Mouse (Mus musculus): ENCODE measurements around the gene Fosl1.
A peak's percentile ranks its signal among the peaks of the same experiment; 100 is the strongest.

Gene Fosl1

GRCm38 (mm10) chr19:5456922-5457745 lies 9.8 kb downstream of the Fosl1 start:
- peak; percentile 97 for DNase-seq (ENCODE audit: low spot score)

DNA sequence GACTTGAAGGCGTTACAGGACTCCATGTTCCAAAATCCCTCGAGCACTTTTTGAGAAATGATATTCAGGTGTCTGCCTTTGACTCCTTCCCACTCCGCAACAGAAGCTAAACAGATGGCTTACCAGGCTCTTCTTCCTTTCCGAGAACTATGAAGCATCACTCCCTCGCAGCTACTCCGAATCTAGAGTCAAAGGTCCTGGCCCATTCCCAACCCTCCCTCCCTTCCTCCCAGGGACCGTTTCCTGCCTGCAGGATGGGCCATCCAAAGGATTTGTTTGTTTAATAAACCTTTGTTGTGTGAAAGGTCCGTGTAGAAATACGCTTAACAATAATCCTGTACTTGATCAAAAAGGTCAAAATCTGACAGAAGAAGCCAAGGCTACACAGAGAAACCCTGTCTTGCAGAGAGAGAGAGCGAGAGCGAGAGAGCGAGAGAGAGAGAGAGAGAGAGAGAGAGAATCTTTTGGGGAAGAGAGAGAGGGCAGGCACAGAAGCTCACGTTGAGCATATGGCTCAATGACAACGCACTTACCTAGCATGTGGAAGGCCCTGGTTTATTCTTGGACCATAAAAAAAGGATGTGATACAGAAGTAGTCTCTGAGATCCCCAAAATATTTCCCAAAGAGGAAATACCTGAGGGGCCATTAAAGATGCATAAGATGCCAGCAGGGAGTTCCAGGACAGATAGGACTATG lies 10.5 kb downstream of the Fosl1 start, which contains the start of gene Ccdc85b:
Gene Ccdc85b, minus strand, starts transcription at position 149 of the 697 bp plus-strand sequence.
- DNase-seq (ENCODE audit: low spot score), result no peak

DNA sequence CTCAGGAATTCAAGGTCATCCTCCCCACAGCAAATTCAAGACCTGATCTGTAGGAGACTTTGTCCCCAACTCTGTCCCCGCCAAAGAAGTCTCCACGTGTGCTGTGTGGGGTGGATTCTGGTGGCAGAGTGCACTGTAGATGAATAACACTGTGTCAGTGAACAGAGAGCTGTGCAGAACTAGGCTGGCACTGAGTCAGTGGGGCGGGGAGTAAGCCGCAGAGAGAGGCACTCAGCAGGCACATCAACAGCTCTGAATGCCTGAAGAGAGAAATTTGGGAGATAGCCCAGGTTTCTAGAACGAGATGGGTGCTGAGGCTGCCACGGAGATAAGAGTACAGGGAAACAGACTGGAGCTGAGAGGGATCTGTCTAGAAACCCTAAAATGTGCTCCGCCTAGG lies 11.7 kb downstream of the Fosl1 start:
- no peak for DNase-seq (ENCODE audit: low spot score)

GRCm38 (mm10) chr19:5459896-5460295 lies 12.5 kb downstream of the Fosl1 start:
- no peak for DNase-seq (ENCODE audit: low spot score)

DNA sequence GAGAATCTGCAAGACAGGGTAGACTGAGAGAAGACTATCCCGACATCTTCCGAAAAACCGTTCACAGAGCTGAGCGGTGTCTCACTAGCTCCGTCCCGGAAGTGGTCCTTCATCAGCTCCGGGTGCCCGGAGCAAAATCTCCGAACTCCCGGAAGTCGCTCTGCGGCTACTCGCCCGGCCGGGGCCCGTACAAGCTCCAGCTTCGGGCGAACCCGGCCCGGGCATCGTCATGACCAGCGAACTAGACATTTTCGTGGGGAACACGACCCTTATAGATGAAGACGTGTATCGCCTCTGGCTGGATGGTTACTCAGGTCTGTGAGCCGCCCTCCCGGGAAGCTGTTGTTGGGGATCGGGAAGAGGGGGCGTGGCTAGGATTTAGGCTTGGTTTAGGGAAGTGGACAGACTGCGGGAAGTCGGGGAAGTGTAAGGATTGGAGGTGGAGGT lies 13.1 kb downstream of the Fosl1 start, which contains the start of gene Fibp:
Gene Fibp, plus strand, starts transcription at position 151 of the 447 bp plus-strand sequence.
- DNase-seq (ENCODE audit: low spot score), result peak; percentile 86

- no peak for DNase-seq (ENCODE audit: low spot score)
Observed at GRCm38 (mm10) chr19:5461411-5461810, 14.1 kb downstream of the Fosl1 start.

DNA sequence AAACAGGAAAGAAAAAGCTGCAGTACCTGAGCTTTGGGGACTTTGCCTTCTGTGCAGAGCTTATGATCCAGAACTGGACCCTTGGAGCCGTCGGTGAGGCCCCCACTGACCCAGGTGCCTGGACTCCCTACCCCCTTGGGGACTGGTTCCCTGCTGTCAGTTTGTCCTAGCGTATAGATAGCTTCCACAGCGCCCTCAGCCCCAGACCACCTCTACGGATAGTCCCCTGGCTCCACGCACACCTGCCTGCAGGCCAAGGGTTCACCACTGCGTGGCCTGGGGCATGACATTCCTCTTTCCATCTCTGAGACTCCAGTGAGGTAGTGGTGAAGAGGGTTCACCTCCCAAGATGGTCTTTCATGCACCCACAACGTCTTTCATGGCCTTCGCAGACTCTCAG lies 15.9 kb downstream of the Fosl1 start:
- DNase-seq (ENCODE audit: low spot score), result no peak

- DNase-seq (ENCODE audit: low spot score), result peak; percentile 76
Observed at GRCm38 (mm10) chr19:5463791-5464562, 16.6 kb downstream of the Fosl1 start.

DNA sequence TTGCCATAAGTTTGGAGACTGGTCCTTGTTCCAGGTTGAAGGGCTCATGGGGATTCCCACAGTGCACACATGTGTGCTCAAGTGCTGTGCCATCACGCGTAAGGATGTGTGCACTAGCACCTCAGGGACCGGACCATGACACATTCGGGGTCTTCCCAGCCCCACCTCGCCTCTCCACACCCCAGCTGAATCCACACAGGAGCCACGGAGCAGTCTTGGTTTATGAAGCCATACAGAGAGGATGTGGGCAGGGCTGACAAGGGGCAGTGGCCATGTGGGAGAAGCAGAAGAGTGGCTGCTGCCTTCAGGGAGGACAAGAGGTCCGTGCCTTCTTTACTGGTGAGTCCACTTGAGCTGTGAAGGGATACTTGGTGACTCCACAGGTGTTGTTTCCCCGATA lies 17.7 kb downstream of the Fosl1 start:
- DNase-seq (ENCODE audit: low spot score), result no peak

DNA sequence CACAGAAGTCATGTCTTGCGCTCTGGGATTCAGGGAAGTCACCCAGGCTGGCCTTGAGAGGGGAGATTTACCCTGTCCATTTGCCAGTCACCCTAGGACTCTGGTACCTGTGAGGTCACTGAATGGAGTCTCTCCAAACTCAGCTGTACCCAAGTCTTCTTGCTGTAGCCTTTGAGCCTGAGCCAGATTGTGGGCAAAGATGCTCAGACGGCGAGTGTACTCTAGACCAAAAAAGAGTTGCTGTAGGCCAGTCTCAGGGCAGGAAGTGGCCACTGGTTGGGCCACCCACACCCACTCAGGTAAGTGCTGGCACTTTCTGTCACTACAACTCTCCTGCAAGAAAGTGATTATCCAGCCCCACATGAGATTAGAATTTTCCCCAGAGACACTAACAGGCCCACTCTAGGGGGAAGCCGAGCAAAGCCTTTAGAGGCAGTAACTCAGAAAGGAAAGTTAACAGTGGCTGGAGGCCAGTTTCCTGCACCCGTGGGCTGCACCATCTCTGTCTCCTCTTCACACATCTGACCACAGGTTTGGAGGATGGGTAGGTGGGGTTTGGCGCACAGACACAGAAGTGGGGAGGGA lies 19.7 kb downstream of the Fosl1 start:
- no peak for DNase-seq (ENCODE audit: low spot score)

- DNase-seq (ENCODE audit: low spot score), result no peak
Observed at GRCm38 (mm10) chr19:5468374-5468773, 21.0 kb downstream of the Fosl1 start, which contains the start of gene Ctsw. Gene Ctsw (minus strand): TSS chr19:5468507.

- no peak for DNase-seq (ENCODE audit: low spot score)
Observed at GRCm38 (mm10) chr19:5471846-5472245, 24.5 kb downstream of the Fosl1 start.

GRCm38 (mm10) chr19:5472857-5473256 lies 25.5 kb downstream of the Fosl1 start:
- DNase-seq (ENCODE audit: low spot score), result no peak

GRCm38 (mm10) chr19:5473720-5474119 lies 26.4 kb downstream of the Fosl1 start, which contains the start of gene Efemp2:
Gene Efemp2 (plus strand): TSS chr19:5473954.
- peak; percentile 87 for DNase-seq (ENCODE audit: low spot score)

- peak; percentile 76 for DNase-seq (ENCODE audit: low spot score)
Observed at GRCm38 (mm10) chr19:5474281-5475068, 27.1 kb downstream of the Fosl1 start.

DNA sequence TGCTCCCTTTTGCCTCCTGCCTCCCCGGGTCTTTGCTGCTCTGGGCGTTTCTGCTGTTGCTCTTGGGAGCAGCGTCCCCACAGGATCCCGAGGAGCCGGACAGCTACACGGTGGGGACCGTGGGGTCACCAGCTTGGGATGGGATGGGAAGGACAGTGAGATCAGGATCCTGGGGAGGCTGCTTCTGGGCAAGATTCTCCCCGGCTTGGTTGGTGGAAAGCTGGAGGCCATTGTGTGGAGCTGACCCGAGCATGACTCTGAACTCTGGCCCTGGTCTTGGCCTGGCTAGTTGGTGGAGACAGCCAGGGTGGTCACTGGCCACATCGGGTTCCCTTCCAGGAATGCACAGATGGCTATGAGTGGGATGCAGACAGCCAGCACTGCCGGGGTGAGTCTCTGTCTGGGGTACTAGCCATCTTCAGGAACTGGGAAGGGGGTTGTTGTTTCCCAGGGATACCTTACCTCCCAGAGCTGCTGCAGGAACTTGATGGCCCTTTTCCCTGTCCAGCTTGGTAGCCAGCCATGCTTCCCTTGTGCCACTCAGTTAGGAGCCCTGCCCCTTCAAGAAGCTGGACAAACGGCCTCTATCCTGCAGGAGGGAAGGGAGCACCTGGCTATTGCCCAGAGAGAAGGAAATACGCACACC lies 27.8 kb downstream of the Fosl1 start:
- DNase-seq (ENCODE audit: low spot score), result no peak

DNA sequence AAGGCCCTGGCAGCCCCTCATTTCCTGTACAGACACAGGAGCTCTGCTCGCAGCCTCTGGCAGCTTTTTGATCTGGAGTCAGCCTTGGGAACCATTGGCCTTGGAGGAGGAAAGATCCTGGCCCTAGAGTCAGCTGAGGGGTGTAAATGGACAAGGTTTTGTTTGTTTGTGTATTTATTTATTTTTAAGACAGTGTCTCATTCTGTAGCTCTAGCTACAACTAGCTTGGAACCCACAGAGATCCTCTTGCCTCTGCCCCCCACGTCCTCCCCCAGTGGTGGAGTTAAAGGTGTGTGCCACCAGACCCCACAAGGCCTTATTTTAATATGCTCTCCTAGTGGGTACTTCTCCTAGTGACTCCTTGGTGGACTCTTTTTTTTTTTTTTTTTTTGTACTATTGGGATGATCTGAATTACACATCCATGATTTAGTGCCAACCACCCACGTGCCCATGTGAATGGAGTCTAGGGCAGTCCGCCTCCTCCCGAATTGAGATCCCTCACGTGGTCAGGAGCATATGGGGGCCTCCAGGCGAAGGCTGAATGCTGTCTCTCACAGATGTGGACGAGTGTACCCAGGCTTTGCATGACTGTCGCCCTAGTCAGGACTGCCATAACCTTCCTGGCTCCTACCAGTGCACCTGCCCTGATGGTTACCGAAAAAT lies 29.8 kb downstream of the Fosl1 start:
- DNase-seq (ENCODE audit: low spot score), result no peak

DNA sequence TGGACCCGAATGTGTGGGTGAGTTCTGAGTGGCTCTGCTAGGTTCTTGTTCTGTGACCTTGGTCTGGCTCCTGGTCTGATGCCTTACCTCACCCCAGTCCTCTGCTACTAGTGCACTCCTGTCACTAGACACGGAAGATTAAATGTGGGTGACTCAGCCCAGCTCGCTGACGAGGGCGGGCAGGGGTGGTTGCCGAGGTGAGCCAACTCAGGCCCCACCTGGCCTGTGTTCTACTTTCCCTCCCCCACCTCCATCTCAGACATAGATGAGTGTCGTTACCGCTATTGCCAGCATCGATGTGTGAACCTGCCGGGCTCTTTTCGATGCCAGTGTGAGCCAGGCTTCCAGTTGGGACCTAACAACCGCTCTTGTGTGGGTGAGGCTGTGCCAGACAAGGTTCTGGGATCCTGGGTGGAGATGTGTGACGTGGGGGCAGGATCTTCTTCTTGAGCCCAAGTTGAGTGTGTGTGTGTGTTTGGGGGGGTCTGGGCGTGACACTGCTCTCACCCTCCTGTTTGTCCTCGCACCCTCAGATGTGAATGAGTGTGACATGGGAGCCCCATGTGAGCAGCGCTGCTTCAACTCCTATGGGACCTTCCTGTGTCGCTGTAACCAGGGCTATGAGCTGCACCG lies 30.4 kb downstream of the Fosl1 start:
- no peak for DNase-seq (ENCODE audit: low spot score)

DNA sequence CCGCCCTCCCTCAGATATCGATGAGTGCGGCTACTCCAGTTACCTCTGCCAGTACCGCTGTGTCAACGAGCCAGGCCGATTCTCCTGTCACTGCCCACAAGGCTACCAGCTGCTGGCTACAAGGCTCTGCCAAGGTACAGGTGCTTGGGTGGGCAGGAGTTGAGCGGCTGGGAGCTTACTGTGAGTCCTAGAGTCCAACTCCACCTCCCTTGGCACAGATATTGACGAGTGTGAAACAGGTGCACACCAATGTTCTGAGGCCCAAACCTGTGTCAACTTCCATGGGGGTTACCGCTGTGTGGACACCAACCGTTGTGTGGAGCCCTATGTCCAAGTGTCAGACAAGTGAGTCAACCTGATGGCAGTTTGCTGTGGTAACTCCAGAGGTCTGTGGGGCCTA lies 32.7 kb downstream of the Fosl1 start:
- no peak for DNase-seq (ENCODE audit: low spot score)
